Mouse (Mus musculus) kidney, adult 9 months (tissue): Measurements from ENCODE around the gene Fmo1.

Experiments used
- DNase-seq: peaks from one replicate; pipeline ENCODE4 v3.0.0; 2022

Gene Fmo1

GRCm38 (mm10) chr1:162866280-162866681, at the start of gene Fmo1:
TSS of gene Fmo1 (minus strand) at chr1:162866610.
- DNase-seq = peak; percentile 40

- DNase-seq = peak; percentile 49
Measured at GRCm38 (mm10) chr1:162914932-162915556, 48.6 kb upstream of the Fmo1 start.

- DNase-seq = no peak
Measured at GRCm38 (mm10) chr1:162912085-162912484, 45.7 kb upstream of the Fmo1 start.

- no peak for DNase-seq
Measured at GRCm38 (mm10) chr1:162901879-162902278, 35.5 kb upstream of the Fmo1 start.

GRCm38 (mm10) chr1:162897838-162898811, 31.7 kb upstream of the Fmo1 start, which contains the start of gene Fmo2:
TSS of gene Fmo2 (minus strand) at chr1:162898726.
- peak; percentile 91 for DNase-seq

- peak; percentile 81 for DNase-seq
Measured at GRCm38 (mm10) chr1:162895900-162896299, 29.5 kb upstream of the Fmo1 start.

GRCm38 (mm10) chr1:162893014-162893413, 26.6 kb upstream of the Fmo1 start:
- DNase-seq = no peak

GRCm38 (mm10) chr1:162891980-162892451, 25.6 kb upstream of the Fmo1 start:
- DNase-seq = peak; percentile 81

- no peak for DNase-seq
Measured at GRCm38 (mm10) chr1:162888646-162889045, 22.2 kb upstream of the Fmo1 start.

GRCm38 (mm10) chr1:162887644-162888043, 21.2 kb upstream of the Fmo1 start:
- DNase-seq = no peak

- DNase-seq = no peak
Measured at GRCm38 (mm10) chr1:162886138-162886816, 19.9 kb upstream of the Fmo1 start.

GRCm38 (mm10) chr1:162882681-162883080, 16.3 kb upstream of the Fmo1 start:
- no peak for DNase-seq

- peak; percentile 82 for DNase-seq
Measured at GRCm38 (mm10) chr1:162879595-162880369, 13.4 kb upstream of the Fmo1 start.

GRCm38 (mm10) chr1:162875091-162875490, 8.7 kb upstream of the Fmo1 start:
- DNase-seq = no peak

GRCm38 (mm10) chr1:162871701-162872311, 5.4 kb upstream of the Fmo1 start:
- DNase-seq = peak; percentile 76

- no peak for DNase-seq
Measured at GRCm38 (mm10) chr1:162870978-162871377, 4.6 kb upstream of the Fmo1 start.

GRCm38 (mm10) chr1:162867396-162867795, 986 bp upstream of the Fmo1 start:
- DNase-seq = no peak

GRCm38 (mm10) chr1:162865493-162865830, 948 bp downstream of the Fmo1 start:
- DNase-seq = no peak

- no peak for DNase-seq
Measured at GRCm38 (mm10) chr1:162864816-162865492, 1.5 kb downstream of the Fmo1 start.

- DNase-seq = no peak
Measured at GRCm38 (mm10) chr1:162864279-162864678, 2.1 kb downstream of the Fmo1 start.

- DNase-seq = no peak
Measured at GRCm38 (mm10) chr1:162863579-162863978, 2.8 kb downstream of the Fmo1 start.
